Mouse (Mus musculus): ENCODE measurements around the gene Ipo5.

GRCm38 (mm10) chr14:120971313-120971712 lies 60.3 kb downstream of the Ipo5 start:
- TF ChIP-seq CTCF (IDR thresholded peaks at IDR 0.05; ENCODE audit: low read depth) (peak; percentile 31; the same call in 1 of the 2 replicates), EP300 (IDR thresholded peaks at IDR 0.05; ENCODE audit: low read depth) (no peak)
